Mouse (Mus musculus) erythroblast, adult 5-6 weeks (primary cell): ENCODE data around the gene Dhrs3. TPM values are rescaled to one million over a fixed set of nuclear protein-coding genes. Genes with fewer than 3 reads are reported as not detected.

Experiments used
- ATAC-seq: replicated peaks from 2 replicates; pipeline ENCODE4 v1.8.0; 2016; ENCODE audit warnings: moderate number of reproducible peaks, mild to moderate bottlenecking, moderate TSS enrichment, inconsistent platforms; ENCODE audit not compliant: poor library complexity, low FRiP score, severe bottlenecking
- total RNA-seq, 2 experiments: library from RNA; stranded (forward) in 1 of 2; stranded (reverse) in 1 of 2; fragments of 150-400 nt in 1 of 2; fragments of 200-764, 138-1000 nt in 1 of 2; gene quantifications; 2 replicates each; pipeline versions ENCODE4 v1.2.3 to v1.2.4; 2015 to 2017; ENCODE audit warnings: low replicate concordance in 2 of 2

Dhrs3 gene
- total RNA-seq, 2 experiments from 2014 or later, result 14.4 to 16.5 TPM

DNA sequence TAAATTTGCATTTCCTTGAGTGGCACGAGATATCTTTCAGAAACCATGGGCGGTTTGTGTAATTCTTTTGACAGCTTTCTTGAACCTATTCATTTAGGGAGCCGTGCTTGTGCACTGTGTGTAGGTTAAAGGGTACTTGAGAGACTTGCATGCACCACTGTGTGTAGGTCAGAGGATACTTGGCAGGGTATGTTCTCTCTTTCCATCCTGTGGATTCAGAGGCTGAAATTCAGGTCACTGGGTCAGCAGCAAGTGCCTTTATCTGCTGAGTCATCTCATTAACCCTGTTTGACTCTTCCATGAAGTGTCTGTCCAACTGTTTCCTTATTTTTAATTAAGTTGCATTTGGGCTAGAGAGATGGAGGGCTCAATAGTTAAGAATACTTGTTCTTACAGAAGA, 69.1 kb downstream of the Dhrs3 start:
- ATAC-seq, result no peak

DNA sequence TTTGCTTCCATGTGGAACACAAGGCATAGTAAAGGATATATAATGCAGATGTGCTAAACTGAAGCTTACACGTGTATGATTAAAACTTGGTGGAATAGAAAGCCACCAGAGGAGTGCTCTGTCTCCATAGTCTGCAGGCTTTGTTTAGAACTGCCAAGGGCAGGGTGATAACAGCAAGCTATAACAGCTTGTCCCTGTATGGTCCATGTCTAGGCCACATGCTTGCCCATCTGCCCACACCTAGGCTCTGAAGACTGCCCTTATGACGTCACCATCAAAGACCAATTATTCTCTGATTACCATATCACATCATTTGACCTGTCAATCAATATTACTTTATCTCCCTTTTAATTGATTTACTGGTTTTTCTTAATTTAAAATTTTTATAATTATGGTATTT, 72.6 kb downstream of the Dhrs3 start:
- no peak for ATAC-seq

DNA sequence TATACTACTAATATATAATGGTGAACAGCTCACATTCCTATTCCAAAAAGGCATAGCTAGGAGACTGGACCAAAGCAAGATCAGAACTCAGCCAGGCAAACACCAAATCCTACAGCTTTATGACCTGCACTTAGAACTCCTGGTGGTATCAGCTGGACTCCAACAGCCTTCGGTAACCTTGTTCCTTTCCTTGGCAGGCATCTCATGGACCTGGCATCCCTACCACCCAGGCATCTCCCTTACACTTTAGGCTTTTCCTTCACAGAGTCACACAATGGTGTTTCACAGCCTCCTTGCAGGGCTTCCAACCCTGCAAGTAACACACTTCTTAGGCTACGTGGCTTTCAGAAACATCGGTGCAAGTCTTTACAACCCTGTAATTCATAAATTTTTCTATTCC, 75.7 kb downstream of the Dhrs3 start:
- no peak for ATAC-seq

DNA sequence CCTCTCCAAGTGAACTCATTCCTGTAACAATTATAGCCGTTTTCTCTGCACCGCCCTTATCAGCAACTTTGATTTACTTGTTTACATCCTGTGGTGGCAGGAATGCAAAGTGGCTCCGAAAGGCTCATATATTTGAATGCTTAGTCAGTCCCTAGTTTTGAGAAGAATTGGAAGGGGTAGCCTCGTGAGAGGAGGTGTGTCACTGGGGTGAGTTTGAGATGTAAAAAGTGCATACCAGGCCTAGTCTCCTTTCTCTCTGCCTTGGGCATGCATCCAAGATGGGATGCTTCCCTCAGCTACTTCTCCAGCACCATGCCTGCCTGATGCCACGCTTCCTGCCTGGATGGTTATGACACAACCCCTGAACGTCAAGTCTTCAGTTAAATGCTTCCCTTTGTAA, 76.4 kb downstream of the Dhrs3 start:
- no peak for ATAC-seq

DNA sequence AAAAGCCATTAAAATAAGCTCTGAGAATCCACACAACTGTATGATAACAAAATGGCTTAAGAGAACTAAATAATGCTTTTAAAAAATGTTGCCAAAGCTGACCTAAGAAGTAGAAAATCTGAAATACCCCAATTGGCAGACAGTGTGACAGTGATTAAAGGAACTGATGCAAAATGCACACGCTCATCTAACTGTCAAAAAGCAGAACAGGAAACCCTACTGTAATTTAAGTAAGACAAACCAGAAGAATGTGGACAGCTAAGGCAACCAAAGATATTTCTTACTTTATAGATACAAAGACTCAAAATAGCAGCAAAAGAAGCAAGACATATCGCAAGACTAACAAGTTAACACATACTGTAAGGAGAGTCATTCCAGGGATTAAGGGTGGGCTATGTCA, 78.4 kb downstream of the Dhrs3 start:
- ATAC-seq, result no peak

DNA sequence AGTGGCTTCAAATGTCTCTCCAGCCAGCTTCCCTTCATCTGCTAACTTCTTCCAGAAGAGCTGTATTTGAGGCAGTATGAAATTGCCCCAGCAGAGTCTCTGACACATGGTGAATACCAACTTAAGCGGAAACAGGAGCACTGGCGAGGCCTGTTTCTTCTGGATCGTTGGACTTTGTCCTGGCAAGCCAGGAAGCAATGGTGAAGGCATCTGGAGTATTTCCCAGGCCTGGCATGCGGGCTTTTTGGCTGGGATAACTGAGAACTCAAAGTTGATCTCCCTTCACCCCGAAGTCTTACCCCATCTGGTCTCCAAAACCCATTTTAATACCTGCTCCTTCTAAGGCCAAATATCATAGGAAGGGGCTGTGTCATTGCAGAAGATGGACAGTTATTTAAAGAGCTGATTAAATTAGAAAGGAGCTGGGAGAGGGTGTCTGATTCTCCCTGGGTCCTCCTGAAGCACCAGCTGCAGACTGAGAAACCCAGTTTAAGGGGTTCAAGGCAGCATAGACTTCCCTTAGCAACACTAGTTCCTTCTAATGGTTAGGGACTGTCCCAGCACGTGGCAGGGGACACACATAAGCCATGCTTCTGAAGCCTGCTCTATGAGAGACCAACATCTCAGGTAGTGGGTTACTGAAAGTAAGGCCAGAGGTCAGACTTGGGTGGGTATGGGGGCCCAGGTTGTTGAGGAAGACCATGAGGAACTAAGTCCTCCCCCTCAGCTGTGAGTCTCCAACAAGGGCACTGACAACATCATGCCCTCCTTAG, 80.5 kb downstream of the Dhrs3 start:
- ATAC-seq, result no peak

DNA sequence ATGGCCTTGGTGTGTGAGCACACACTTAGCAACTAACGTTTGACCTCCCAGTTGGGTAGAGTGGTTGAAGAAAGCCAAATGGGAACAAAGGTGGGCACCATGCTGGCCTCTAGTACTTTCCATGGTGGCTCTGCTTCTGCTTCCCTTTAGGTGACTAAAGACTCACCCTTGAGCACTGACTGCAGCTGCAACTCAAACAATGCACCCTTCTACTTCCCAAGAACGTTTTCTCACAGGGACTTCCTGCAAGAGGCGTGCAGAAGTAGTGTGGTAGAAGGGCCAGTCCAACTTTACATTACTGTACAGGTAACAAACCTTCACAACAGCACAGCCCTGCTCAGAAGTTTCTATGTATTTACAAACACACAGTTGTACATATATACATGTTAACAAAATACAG, 81.8 kb downstream of the Dhrs3 start:
- ATAC-seq, result no peak

DNA sequence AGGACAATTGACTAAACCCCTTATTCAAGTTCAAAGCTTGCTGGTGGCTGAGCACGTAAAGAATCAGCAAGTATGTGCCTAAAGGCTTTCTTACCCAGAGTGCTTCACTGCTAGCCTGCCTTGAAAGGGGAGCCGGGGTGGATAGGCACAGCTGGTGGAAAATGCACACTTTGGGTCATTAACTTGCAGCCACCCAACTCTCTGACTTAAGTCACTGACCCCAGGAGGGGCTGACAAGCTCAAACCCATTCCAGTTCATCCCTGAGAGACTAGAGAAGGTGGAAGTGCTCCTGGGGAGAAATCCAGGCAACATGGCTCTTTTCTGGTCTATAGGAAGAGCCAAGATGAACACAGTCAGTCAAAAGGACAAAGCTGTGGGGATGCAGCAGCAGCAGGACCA, 82.9 kb downstream of the Dhrs3 start:
- no peak for ATAC-seq

DNA sequence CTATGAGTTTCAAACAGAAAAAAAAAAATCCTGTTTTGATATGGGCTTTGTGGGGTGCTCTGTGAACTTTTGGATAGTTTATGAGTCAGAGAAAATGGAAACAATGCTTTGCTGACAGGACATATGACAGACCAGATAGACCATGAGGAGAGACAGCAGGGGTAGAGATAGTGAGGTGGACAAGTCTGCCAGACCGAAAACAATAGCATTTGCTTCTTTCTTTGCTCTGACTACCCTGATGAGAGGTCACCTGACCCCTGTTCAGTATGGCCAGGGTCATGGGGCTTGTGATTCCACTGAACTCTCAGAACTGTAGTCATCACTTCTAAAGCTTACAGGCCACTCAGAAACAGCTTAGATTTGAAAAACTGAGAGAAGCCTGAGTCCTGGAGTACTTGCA, 84.4 kb downstream of the Dhrs3 start:
- no peak for ATAC-seq

Other genes starting within 250 kb of the Dhrs3 start
- gene Gm436, start 206.5 kb upstream of the Dhrs3 start, total RNA-seq (2015; ENCODE audit: low replicate concordance), result not detected in 2 replicates
- not detected in 2 replicates for gene Gm436, start 206.5 kb upstream of the Dhrs3 start, total RNA-seq (2017; ENCODE audit: low replicate concordance)
- not detected in 2 replicates for gene Gm13178, start 171.4 kb upstream of the Dhrs3 start, total RNA-seq (2015; ENCODE audit: low replicate concordance)
- not detected in 2 replicates for gene Gm13178, start 171.4 kb upstream of the Dhrs3 start, total RNA-seq (2017; ENCODE audit: low replicate concordance)
- gene Gm438, start 106.2 kb upstream of the Dhrs3 start, total RNA-seq (2015; ENCODE audit: low replicate concordance), result not detected in 2 replicates
- gene Gm438, start 106.2 kb upstream of the Dhrs3 start, total RNA-seq (2017; ENCODE audit: low replicate concordance), result not detected in 2 replicates